Mouse (Mus musculus): ENCODE measurements around the gene Hist1h2bg.
"Not testable (repeated sequence)": the region's sequence is repeated elsewhere in the genome, so short reads cannot be mapped to it uniquely, and the experiment has no call there.

Gene Hist1h2bg

DNA sequence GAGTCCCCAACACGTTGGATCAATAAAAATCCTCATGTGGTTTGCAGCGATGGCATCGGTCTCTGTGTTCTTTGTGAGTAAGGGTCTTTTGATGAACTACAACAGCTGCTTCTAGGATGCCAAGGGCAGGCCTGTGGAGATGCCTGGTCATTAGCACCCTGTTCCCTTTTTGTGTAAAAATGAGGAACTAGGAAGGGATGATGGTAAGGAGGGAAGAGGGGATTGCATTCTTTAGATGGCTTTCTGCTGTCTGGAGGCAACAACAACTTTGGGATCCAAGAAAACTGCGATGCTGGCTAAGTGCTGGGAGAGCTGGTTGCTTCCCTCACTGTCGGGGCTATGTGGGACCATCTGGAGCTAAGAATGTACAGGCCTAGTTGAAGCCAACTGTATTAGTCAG, 32.9 kb upstream of the Hist1h2bg start:
- DNase-seq (ENCODE audit: low read depth, low spot score) = no peak

DNA sequence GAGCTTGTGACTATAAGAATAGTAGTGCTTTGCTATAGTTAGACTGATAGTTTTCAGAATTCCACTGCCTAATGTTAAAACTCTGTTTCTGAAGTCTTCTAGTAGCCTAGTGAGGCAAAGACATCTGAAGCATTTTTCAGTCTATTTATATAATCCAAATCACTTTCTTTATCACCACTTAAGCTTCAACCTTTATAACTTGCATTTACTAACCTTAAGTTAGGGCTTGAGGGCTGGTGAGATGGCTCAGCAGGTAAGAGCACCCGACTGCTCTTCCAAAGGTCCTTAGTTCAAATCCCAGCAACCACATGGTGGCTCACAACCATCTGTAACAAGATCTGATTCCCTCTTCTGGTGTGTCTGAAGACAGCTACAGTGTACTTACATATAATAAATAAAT, 31.4 kb upstream of the Hist1h2bg start:
- not testable (repeated sequence) for DNase-seq (ENCODE audit: low read depth, low spot score)

DNA sequence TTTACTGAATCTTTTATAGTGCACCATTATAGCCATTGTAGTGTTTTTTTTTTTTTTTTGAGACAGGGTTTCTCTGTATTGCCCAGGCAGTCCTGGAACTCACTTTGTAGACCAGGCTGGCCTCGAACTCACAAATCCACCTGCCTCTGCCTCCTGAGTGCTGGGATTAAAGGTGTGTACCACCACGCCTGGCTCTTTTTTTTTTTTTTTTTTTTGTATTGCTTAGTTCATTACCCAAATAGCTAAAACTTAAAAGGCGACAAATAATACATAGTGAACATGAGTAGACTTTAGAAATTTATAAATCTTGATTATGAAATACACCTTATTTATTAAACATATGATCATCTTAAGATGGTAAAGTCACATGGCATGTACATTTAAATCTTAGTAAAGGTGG, 29.7 kb upstream of the Hist1h2bg start:
- DNase-seq (ENCODE audit: low read depth, low spot score) = no peak

DNA sequence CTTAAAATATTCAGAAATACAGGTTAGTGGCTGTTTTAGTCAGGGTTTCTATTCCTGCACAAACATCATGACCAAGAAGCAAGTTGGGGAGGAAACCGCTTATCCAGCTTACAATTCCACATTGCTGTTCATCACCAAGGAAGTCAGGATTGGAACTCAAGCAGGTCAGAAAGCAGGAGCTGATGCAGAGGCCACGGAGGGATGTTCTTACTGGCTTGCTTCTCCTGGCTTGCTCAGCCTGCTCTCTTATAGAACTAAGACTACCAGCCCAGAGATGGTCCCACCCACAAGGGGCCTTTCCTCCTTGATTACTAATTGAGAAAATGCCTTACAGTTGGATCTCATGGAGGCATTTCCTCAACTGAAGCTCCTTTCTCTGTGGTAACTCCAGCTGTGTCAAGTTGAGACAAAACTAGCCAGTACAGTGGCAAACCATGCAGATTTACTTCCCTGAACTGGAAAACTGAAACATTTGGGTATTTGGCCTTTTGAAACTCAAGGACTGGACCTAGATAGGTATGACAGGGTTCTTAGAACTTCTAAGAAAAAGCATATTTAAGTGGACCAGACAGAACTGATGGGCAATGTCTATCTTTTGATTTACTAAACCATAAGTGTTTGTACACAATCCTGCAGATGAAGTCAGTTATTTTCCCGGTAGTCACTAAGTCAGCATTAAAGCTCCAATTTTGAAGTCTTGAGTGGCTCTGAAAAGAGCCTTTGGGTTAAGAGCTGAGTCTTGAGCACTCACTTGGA, 28.8 kb upstream of the Hist1h2bg start:
- DNase-seq (ENCODE audit: low read depth, low spot score) = not testable (repeated sequence)

DNA sequence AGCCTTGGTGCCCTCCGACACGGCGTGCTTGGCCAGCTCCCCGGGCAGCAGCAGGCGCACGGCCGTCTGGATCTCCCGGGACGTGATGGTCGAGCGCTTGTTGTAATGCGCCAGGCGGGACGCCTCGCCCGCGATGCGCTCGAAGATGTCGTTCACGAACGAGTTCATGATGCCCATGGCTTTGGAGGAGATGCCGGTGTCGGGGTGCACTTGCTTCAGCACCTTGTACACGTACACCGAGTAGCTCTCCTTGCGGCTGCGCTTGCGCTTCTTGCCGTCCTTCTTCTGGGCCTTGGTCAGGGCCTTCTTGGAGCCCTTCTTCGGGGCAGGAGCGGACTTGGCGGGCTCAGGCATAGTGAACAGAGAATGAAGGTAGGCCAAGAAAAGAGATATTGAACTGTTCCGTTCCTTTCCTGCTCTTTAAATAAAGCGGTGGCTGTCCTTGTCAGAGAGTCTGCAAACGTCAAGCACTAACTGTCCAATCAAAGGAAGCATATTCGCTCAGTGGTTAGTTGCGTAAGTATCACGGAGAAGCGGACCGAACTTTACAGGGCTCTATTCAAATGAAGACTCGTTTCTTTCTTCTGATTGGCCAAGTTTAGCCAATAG, 28.1 kb upstream of the Hist1h2bg start, which contains the start of gene Hist1h2bh:
Hist1h2bh (minus strand) TSS at position 394 of the 609 bp plus-strand sequence.
- peak; percentile 80 for DNase-seq (ENCODE audit: low read depth, low spot score)

DNA sequence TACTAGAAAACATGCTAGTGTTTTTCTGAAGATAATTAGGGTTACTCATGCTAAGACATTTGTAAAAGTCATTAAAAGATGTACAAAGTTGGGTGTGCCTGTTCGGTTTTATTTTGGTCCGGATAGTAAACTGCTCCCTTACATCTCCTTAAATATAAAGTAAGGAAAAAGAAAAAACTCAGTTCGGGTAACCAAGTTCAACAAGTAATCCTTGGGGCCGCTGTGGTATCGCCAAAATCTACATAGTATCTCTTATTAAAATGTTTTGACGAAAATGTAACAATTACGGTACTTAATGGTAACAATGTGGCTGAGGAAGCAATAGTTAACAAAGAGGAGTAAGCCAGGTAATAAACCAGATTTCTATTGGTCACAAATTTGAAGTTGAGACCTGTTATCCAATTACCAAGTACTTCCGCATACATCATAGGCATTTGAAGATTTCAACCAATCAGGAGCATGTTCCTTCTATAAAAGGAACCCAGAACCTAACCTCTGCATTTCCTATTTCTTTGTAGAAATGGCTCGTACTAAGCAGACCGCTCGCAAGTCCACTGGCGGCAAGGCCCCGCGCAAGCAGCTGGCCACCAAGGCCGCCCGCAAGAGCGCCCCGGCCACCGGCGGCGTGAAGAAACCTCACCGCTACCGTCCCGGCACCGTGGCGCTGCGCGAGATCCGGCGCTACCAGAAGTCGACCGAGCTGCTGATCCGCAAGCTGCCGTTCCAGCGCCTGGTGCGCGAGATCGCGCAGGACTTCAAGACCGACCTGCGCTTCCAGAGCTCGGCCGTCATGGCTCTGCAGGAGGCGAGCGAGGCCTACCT, 27.0 kb upstream of the Hist1h2bg start, which contains the start of gene Hist1h3f:
Hist1h3f (plus strand) TSS at position 88 of the 822 bp plus-strand sequence.
- DNase-seq (ENCODE audit: low read depth, low spot score) = peak; percentile 87

DNA sequence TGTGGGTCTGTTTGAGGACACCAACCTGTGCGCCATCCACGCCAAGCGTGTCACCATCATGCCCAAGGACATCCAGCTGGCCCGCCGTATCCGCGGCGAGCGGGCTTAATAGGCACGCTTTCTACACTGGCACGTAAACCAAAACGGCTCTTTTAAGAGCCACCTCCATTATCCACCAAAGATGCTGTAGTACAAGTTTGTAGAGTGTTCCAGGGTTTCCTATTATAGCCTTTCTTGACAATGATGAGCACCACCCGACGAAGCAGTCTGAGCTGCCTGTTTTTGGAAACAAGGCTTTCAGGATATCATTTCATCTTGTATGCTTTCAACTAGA, 26.4 kb upstream of the Hist1h2bg start:
- DNase-seq (ENCODE audit: low read depth, low spot score) = not testable (repeated sequence)

DNA sequence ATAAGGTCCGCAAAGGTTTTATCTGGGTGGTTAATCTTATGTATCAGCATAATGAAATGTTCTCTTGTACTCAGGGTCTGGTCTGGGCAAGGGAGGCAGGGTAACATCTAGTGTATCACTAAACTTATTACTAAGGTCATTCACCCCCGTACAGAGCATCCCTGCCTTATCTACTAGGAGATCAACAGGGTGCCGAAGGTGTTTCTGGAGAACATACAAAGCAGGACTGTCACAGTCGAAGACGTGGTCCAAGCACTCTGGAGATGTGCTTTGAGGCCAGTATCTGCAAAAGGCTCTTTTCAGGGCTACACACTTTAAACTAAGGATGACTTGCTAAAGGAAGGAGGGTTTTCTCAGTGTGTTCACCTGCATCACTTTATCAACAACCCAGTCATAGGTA, 24.5 kb upstream of the Hist1h2bg start:
- DNase-seq (ENCODE audit: low read depth, low spot score) = no peak

DNA sequence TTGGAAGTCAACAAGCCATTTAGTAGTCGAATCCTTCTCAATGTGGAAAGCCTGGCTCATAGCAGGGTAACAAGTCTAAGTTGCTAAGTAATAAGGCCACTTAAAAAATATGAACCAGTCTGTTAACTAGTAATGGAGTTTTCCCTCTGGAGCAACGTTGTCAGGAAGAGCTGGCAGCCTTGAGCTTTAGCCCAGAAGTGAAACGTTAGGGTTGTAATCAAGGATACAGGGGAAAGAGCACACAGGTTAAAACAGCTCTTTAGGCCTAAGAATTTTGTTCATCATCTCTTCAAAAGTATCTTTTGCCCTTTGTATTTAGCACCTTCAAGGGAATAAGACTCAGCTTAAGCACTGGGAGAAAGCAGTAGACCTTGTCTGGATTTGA, 20.4 kb upstream of the Hist1h2bg start:
- DNase-seq (ENCODE audit: low read depth, low spot score) = no peak

DNA sequence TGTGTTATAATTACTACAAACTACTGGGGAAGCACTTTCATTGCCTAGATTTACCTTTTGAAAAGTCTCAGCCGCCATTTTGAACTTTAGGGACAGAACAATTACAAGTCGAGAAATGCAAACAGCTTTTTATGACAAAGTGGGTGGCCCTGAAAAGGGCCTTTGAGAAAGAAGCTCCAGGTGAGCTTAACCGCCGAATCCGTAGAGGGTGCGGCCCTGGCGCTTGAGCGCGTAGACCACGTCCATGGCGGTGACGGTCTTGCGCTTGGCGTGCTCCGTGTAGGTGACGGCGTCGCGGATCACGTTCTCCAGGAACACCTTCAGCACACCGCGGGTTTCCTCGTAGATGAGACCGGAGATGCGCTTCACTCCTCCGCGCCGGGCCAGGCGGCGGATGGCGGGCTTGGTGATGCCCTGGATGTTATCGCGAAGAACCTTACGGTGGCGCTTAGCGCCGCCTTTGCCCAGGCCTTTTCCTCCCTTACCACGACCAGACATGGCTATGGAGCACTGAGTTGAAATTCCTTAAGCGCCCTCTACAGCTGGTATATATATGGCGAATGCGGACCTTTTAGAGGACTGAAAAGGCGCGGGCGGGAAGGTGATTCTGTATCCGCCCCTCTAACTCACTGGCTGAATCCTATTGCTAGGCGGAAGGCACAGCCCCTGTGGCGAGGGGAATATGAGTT, 19.9 kb upstream of the Hist1h2bg start, which contains the start of gene Hist1h4f:
Hist1h4f (minus strand) TSS at position 503 of the 689 bp plus-strand sequence.
- peak; percentile 92 for DNase-seq (ENCODE audit: low read depth, low spot score)

DNA sequence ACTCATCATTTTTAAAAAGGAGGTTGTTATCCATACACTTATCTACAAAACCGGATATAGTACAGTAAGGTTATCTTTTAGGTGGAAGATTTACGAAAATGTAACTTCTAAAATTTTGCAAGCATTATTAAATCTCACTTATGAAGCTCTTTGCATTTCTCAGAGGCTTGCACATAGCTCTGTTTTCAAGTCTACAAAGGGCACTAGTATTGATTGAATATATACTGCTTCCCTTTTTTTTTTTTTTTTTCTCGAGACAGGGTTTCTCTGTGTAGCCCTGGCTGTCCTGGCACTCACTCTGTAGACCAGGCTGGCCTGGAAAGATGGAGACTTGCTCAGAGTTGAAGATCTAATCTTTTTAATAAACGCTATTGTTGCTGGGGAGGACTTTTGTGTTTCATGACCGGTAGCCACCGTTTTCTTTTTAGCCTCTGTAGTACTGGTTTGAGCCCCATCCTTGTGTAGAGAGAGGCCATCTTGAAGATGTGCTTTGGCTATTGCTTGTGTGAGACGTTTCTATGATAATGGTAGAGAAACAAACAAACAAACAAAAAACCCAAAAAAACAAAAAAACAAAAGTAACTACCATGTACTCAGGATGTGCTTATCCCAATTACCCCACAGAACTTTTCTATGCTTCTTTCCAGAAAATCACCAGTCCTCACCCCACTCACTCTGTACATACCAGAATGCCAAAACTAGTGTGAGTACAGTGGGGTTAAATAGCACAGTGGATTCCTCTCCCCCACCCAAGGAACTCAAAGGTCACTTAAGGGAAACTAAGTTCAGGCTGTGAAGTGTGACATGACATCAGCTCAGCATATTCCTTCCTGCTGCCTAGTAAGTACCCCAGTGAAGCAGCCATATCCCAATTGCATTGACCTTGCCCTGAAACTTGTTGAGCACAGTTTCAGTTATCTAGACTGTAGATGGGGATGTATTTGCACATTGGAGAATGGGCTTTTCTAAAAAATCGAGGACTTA, 19.0 kb upstream of the Hist1h2bg start:
- no peak for DNase-seq (ENCODE audit: low read depth, low spot score)

DNA sequence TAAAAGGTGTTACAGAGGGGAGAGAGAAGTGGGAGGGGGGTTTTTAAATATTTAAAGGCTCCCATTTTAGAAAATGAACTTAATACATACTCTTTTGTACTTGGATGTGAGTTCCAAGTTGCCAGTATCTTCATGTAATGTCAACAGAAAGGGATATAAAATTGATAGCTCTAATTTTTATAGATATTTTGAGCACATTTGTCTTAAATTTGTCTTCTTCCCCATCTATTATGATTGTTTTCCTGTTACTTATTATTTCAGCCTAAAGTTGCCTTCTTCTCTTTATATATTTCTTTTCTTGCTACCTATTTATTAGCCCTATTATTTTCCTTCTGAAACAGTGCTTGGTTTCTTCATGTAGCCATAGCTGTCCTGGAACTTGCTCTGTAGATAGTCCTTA, 18.2 kb upstream of the Hist1h2bg start, which contains the start of gene Hist1h1d:
Hist1h1d (plus strand) TSS at position 301 of the 400 bp plus-strand sequence.
- no peak for DNase-seq (ENCODE audit: low read depth, low spot score)

DNA sequence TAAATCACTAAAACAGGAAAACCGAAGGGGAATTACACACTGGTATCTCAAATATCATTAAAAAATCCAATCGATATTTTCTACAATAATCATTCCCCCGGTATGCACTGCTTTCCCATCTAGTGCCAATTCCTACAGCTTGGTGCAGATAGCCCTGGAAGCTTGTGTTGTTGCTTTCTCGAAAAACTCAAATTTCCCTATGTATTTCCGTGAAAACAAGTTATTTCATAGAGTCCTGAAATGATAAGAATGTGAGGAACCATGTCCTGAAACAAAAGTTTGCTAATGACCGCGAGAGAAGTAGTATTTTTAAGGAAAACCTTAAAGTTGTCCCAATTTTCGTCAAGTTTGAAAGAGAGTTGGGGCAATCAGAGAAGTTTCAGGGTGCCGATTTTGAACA, 16.8 kb upstream of the Hist1h2bg start:
- DNase-seq (ENCODE audit: low read depth, low spot score) = no peak

DNA sequence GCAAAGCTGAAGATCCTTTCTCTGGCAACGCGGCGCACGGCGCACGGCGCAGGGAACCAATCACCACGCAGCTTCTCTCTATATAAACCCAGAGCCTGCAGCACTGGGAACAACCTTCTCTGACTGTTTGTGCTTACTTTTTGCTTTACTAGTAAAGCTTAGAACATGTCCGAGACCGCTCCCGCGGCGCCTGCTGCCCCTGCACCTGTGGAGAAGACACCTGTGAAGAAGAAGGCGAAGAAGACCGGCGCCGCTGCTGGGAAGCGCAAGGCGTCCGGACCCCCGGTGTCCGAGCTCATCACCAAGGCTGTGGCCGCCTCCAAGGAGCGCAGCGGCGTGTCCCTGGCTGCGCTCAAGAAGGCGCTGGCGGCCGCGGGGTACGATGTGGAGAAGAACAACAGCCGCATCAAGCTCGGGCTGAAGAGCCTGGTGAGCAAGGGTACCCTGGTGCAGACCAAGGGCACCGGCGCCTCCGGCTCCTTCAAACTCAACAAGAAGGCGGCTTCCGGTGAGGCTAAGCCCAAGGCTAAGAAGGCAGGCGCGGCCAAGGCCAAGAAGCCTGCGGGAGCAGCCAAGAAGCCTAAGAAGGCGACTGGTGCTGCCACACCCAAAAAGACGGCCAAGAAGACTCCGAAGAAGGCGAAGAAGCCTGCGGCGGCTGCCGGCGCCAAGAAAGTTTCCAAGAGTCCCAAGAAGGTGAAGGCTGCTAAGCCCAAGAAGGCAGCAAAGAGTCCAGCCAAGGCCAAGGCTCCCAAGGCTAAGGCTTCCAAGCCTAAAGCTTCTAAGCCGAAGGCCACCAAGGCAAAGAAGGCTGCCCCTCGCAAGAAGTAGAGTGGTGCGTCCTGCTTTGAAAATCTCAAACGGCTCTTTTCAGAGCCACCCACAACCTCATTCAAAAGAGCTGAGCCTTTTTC, 16.0 kb upstream of the Hist1h2bg start:
- DNase-seq (ENCODE audit: low read depth, low spot score) = no peak

DNA sequence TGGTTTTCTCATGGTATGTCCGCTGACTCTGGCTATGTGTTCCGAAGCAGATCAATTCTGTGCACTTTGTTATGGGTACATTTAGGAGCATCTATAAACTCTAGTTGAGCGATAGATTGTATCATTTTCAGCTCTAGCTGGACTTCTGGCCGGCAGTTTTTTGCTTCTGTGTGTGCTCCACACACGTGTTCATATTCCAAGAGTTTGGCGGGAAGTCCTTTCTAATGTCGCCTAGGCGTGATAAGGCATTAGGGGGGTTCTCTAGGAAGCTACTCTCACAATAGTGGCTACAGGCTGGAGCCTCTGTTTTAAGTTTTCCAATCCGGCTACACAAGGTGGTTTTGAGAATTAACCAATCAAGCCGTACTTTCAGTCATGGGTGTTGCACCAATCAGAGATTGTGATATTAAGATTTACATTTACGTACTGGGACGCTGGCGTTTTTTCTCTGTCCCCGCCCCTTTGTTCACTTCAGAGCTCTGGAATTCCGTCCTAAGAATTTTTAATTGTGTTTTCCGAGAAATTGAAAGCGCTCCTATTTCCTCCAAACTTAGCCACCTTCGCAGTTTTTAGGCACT, 15.3 kb upstream of the Hist1h2bg start:
- no peak for DNase-seq (ENCODE audit: low read depth, low spot score)

DNA sequence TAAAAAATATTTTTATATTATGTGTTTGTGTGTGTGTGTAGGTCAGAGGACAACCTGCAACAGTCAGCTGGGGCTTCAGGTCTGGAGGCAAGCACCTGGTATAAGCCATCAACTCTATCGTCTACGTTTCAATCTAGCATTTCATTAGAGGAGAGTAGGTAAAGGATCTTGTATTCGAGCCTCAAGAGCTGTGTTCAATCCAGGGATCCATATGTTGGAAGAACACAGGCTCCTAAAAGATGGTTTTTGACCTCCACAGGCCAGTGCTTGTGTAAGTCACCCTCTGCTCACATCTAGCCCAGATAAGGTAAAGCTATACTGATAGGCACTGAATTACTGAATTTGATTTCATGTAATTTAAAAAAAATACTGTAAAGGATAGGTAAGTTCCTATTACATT, 14.3 kb upstream of the Hist1h2bg start:
- DNase-seq (ENCODE audit: low read depth, low spot score) = no peak

DNA sequence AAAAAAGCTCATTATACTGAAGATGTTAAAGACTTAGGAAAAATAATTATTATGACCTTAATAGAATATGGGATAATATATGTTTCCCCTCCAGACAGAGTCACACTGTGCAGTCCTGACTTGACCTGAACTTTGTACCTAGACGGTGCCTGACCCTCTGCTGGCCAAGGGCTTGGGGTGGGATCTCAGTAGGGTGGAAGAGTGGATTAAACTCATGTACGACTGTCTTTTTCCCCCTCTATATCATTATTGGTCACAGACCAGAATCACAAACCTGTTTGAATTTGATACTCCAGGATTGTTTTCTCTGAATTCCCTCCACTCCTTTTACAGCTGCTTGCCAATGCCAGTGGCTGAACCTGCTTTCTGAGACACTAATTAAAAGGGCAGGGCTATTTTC, 10.5 kb upstream of the Hist1h2bg start:
- not testable (repeated sequence) for DNase-seq (ENCODE audit: low read depth, low spot score)

DNA sequence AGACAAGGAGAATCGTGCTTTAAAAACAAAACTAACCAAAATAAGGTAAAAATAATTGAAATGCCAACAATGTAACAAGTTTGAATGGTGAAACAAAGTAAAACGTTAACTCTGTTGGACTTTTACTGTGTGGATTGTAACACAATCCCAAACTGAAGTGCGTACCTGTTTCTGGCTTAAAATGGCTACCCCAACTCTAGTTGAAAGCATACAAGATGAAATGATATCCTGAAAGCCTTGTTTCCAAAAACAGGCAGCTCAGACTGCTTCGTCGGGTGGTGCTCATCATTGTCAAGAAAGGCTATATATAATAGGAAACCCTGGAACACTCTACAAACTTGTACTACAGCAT, 9.7 kb upstream of the Hist1h2bg start:
- DNase-seq (ENCODE audit: low read depth, low spot score) = not testable (repeated sequence)

All from embryo, embryonic 11.5 days (tissue).